Mouse (Mus musculus) erythroblast, embryonic 14.5 days (primary cell): ENCODE data around the gene Bcar3.

ENCODE experiments used
- GATA1 ChIP-seq: IDR thresholded peaks from 2 replicates; pipeline ENCODE4 v1.6.1; 2012; ENCODE audit warnings: low read length, inconsistent platforms, mixed read lengths
- TAL1 ChIP-seq: IDR thresholded peaks from 3 replicates; pipeline ENCODE4 v1.6.1; 2012; ENCODE audit warnings: low read length, inconsistent platforms, mixed read lengths

DNA sequence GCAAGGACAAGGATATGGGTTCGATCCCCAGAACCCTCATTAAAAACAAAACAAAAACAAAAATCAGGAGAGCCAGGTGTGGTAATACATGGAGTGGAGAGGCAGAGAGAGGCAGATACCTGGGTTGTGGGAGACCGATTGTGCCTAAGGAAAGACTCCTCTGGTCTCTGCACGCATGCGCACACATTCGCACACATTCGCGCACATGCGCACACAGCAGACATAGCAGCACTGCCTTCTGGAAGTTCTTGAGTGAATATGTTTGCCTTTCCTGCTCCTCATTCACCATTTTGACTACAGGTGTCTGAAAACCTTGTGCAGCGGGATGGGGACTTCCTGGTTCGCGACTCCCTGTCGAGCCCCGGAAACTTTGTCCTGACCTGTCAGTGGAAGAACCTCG, 213.9 kb downstream of the Bcar3 start:
- TF ChIP-seq TAL1 (no peak), GATA1 (no peak)
